Mouse (Mus musculus): ENCODE measurements at regions not wholly inside any gene's neighbourhood (a gene's known extent, or its start where the extent isn't known, plus 50 kb on each side); places are given as distances from the start of the nearest gene placed in this dataset.

GRCm38 (mm10) chr15:70600762-70601489 is 3233.4 kb upstream of the Gm6569 start:
- Histone ChIP-seq H3K9me3 (ENCODE audit: control insufficient read depth) (no peaks in the 10 kb centered on the region), H3K27ac (ENCODE audit: low read depth, low read length) (no peak overlapping the region), H3K36me3 (ENCODE audit: control insufficient read depth, insufficient read depth) (no peaks in the 10 kb centered on the region), H3K4me2 (replicated peaks; ENCODE audit: low read depth) (no peak overlapping the region), H3K4me1 (replicated peaks; ENCODE audit: control insufficient read depth, insufficient read depth, low read length) (no peaks in the 10 kb centered on the region), H3K4me3 (ENCODE audit: low read depth, low read length) (no peak overlapping the region), H3K9ac (ENCODE audit: low read depth, low read length) (no peak overlapping the region), H3K27me3 (replicated peaks; ENCODE audit: control insufficient read depth, insufficient read depth, low read length) (no peaks in the 10 kb centered on the region)
- peak; percentile 96 for ATAC-seq
- 42% methylated on average over 2 of the region's 2 CpGs for WGBS
- TF ChIP-seq CTCF (IDR thresholded peaks at IDR 0.05; ENCODE audit: low read depth), result no peak

DNA sequence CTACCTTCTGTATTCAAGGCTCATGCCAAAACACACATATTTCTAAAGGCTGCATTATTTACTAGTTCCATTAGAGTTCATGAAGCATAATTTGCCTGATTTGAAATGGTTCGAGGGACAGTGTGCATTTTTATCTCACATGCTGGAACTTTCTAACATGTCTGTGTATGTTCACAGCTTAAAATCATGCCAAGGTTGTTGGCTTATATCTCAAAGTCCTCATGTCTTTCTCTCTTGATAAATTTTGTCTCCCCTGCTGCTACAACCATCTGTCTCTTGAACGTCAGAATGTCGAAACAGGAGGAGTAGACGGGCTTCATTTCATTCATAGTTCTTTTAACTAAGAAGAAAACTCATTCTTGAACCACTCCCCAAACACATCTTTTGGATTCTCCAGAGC is 3229.1 kb upstream of the Gm6569 start:
- Histone ChIP-seq H3K9me3 (ENCODE audit: control insufficient read depth) (no peaks in the 10 kb centered on the region), H3K27ac (ENCODE audit: low read depth, low read length) (no peak overlapping the region), H3K27me3 (replicated peaks; ENCODE audit: control insufficient read depth, insufficient read depth, low read length) (no peaks in the 10 kb centered on the region), H3K9ac (ENCODE audit: low read depth, low read length) (no peak overlapping the region), H3K4me2 (replicated peaks; ENCODE audit: low read depth) (no peak overlapping the region), H3K4me3 (ENCODE audit: low read depth, low read length) (no peak overlapping the region), H3K36me3 (ENCODE audit: control insufficient read depth, insufficient read depth) (no peaks in the 10 kb centered on the region), H3K4me1 (replicated peaks; ENCODE audit: control insufficient read depth, insufficient read depth, low read length) (no peaks in the 10 kb centered on the region)
- 90% methylated on average over 4 of the region's 4 CpGs for WGBS
- ATAC-seq, result no peak
- TF ChIP-seq CTCF (IDR thresholded peaks at IDR 0.05; ENCODE audit: low read depth), result no peak

DNA sequence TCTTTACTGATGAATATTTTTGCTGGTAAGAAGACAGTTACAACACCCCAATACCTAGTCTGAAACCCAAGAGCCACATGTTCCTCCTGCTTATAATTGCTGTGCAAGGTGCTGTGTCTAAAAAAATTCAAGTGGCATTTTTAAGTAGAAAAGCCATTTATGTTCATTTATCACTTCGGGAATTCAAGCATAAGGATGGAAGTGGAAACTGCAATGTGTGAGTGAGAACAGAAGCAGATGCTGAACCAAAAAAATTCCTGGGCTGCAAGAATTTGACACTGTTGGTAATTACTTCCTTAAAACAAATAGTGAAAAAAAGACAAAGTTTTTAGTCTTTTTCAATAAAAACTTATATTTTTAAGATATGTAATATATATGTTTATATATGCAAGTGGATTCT is 3227.5 kb upstream of the Gm6569 start:
- no peak overlapping the region for H3K4me3 ChIP-seq (ENCODE audit: low read depth, low read length)
- no peak for ATAC-seq
- H3K4me1 ChIP-seq (replicated peaks; ENCODE audit: control insufficient read depth, insufficient read depth, low read length), result no peaks in the 10 kb centered on the region
- no peaks in the 10 kb centered on the region for H3K9me3 ChIP-seq (ENCODE audit: control insufficient read depth)
- no peaks in the 10 kb centered on the region for H3K27me3 ChIP-seq (replicated peaks; ENCODE audit: control insufficient read depth, insufficient read depth, low read length)
- 88% methylated on average over 1 of the region's 1 CpGs for WGBS
- H3K27ac ChIP-seq (ENCODE audit: low read depth, low read length), result no peak overlapping the region
- no peak overlapping the region for H3K9ac ChIP-seq (ENCODE audit: low read depth, low read length)
- no peak for TF ChIP-seq CTCF (IDR thresholded peaks at IDR 0.05; ENCODE audit: low read depth)
- H3K36me3 ChIP-seq (ENCODE audit: control insufficient read depth, insufficient read depth), result no peaks in the 10 kb centered on the region
- no peak overlapping the region for H3K4me2 ChIP-seq (replicated peaks; ENCODE audit: low read depth)

- no peak overlapping the region for H3K4me2 ChIP-seq (replicated peaks; ENCODE audit: low read depth)
- H3K4me3 ChIP-seq (ENCODE audit: low read depth, low read length), result no peak overlapping the region
- WGBS, result 68% methylated on average over 2 of the region's 2 CpGs
- H3K4me1 ChIP-seq (replicated peaks; ENCODE audit: control insufficient read depth, insufficient read depth, low read length), result no peaks in the 10 kb centered on the region
- H3K9ac ChIP-seq (ENCODE audit: low read depth, low read length), result no peak overlapping the region
- TF ChIP-seq CTCF (IDR thresholded peaks at IDR 0.05; ENCODE audit: low read depth), result no peak
- ATAC-seq, result no peak
- H3K27me3 ChIP-seq (replicated peaks; ENCODE audit: control insufficient read depth, insufficient read depth, low read length), result no peaks in the 10 kb centered on the region
- no peaks in the 10 kb centered on the region for H3K36me3 ChIP-seq (ENCODE audit: control insufficient read depth, insufficient read depth)
- no peak overlapping the region for H3K27ac ChIP-seq (ENCODE audit: low read depth, low read length)
- H3K9me3 ChIP-seq (ENCODE audit: control insufficient read depth), result no peaks in the 10 kb centered on the region
Measured at GRCm38 (mm10) chr15:70618131-70618674, 3216.2 kb upstream of the Gm6569 start.

DNA sequence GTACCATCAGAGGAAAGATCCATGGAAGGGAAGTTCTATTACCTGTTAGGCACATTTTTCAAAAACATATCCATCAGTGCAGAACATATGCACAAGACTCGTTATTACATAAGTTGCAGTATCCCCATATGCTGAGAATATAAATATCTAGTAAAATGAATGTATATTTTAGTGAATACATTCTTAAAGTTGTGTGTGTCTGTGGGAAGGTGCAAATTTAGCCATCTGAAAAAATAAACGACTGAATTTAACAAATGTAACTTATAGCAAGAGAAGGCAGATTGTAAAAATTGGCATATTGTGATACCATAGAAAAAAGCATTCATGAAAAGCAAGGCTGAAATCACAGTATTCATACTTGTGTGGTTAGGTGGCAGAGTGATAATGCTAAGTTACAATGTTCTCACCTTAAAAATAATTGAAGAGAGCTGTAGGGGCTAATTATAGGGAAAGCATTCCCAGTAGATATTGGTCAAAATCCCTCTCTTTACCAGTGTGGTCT is 3193.3 kb upstream of the Gm6569 start:
- Histone ChIP-seq H3K27me3 (replicated peaks; ENCODE audit: control insufficient read depth, insufficient read depth, low read length) (no peaks in the 10 kb centered on the region), H3K27ac (ENCODE audit: low read depth, low read length) (no peak overlapping the region), H3K9me3 (ENCODE audit: control insufficient read depth) (no peaks in the 10 kb centered on the region), H3K9ac (ENCODE audit: low read depth, low read length) (no peak overlapping the region), H3K36me3 (ENCODE audit: control insufficient read depth, insufficient read depth) (no peaks in the 10 kb centered on the region), H3K4me2 (replicated peaks; ENCODE audit: low read depth) (no peak overlapping the region), H3K4me3 (ENCODE audit: low read depth, low read length) (no peak overlapping the region), H3K4me1 (replicated peaks; ENCODE audit: control insufficient read depth, insufficient read depth, low read length) (no peaks in the 10 kb centered on the region)
- TF ChIP-seq CTCF (IDR thresholded peaks at IDR 0.05; ENCODE audit: low read depth), result no peak
- 73% methylated on average over 2 of the region's 2 CpGs for WGBS
- ATAC-seq, result no peak

- Histone ChIP-seq H3K9ac (ENCODE audit: low read depth, low read length) (no peak overlapping the region), H3K9me3 (ENCODE audit: control insufficient read depth) (no peaks in the 10 kb centered on the region), H3K27me3 (replicated peaks; ENCODE audit: control insufficient read depth, insufficient read depth, low read length) (no peaks in the 10 kb centered on the region), H3K27ac (ENCODE audit: low read depth, low read length) (no peak overlapping the region), H3K4me1 (replicated peaks; ENCODE audit: control insufficient read depth, insufficient read depth, low read length) (no peaks in the 10 kb centered on the region), H3K36me3 (ENCODE audit: control insufficient read depth, insufficient read depth) (no peaks in the 10 kb centered on the region), H3K4me3 (ENCODE audit: low read depth, low read length) (no peak overlapping the region), H3K4me2 (replicated peaks; ENCODE audit: low read depth) (no peak overlapping the region)
- TF ChIP-seq CTCF (IDR thresholded peaks at IDR 0.05; ENCODE audit: low read depth), result no peak
- ATAC-seq, result no peak
Measured at GRCm38 (mm10) chr15:70644447-70645202, 3189.7 kb upstream of the Gm6569 start.

All from intestine, postnatal 0 days (tissue).